Mouse (Mus musculus): ENCODE data around the gene Sbds. TPM values are rescaled to one million over a fixed set of nuclear protein-coding genes. Genes with fewer than 3 reads are reported as not detected.
A peak's percentile ranks its signal among the peaks of the same experiment; 100 is the strongest.

Sbds gene
- 62.4 and 64.3 TPM in 2 replicates for polyA plus RNA-seq (2015; fragmentation: Nextera tagmentation; extraction: Ambion mirVana)

- no peaks in the 10 kb centered on the region for H3K27me3 ChIP-seq
- peaks cover 34% of the 10 kb centered on the region for H3K36me3 ChIP-seq
- peak within 1 kb of the TSS; percentile 73; the same call in 1 of the 2 replicates for H3K27ac ChIP-seq
- peaks cover 25% of the 10 kb centered on the region for H3K4me1 ChIP-seq
- under 1% methylated on average over 52 of the region's 52 CpGs for WGBS
- peak within 1 kb of the TSS; percentile 85 for H3K4me2 ChIP-seq (replicated peaks)
- no peaks in the 10 kb centered on the region for H3K9me3 ChIP-seq
- H3K4me3 ChIP-seq = peak within 1 kb of the TSS; percentile 77
- peak; percentile 84 for ATAC-seq (ENCODE audit: low FRiP score, low read depth)
- peak within 1 kb of the TSS; percentile 89 for H3K9ac ChIP-seq
Observed at GRCm38 (mm10) chr5:130255017-130255720, at the start of gene Sbds, which contains the start of gene Tyw1. Sbds (minus strand) TSS chr5:130255530. Tyw1 (plus strand) TSS chr5:130255619.

DNA sequence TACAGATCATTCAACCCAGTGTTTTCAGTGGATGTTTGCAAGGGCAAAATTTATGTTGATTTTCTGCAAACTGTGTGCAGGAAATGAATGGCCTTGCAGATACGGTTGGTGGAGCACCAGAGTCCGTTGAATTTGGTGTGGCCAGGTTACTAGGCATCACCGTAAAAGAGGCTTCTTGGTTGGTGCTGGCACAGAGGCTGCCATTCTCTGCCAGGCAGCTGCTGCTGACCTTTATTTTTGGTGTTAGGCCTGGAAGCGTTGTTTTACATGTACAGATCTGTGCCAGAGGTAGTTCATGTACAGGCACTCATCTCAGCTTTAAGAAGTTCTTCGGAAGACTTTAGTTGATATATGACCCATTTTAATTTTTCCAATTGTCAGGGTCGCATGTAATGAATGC, 48.3 kb upstream of the Sbds start:
- H3K4me1 ChIP-seq = no peaks in the 10 kb centered on the region
- WGBS = 87% methylated on average over 6 of the region's 6 CpGs
- peaks cover 68% of the 10 kb centered on the region for H3K36me3 ChIP-seq
- no peak overlapping the region for H3K9ac ChIP-seq
- no peak overlapping the region for H3K27ac ChIP-seq
- no peak for ATAC-seq (ENCODE audit: low FRiP score, low read depth)
- no peaks in the 10 kb centered on the region for H3K9me3 ChIP-seq
- H3K4me3 ChIP-seq = no peak overlapping the region
- H3K4me2 ChIP-seq (replicated peaks) = no peak overlapping the region
- H3K27me3 ChIP-seq = no peaks in the 10 kb centered on the region

GRCm38 (mm10) chr5:130299526-130299925, 44.2 kb upstream of the Sbds start:
- no peak overlapping the region for H3K4me2 ChIP-seq (replicated peaks)
- 89% methylated on average over 8 of the region's 8 CpGs for WGBS

GRCm38 (mm10) chr5:130298831-130299460, 43.6 kb upstream of the Sbds start:
- Histone ChIP-seq H3K4me1 (no peaks in the 10 kb centered on the region), H3K4me3 (no peak overlapping the region), H3K9me3 (no peaks in the 10 kb centered on the region), H3K9ac (no peak overlapping the region), H3K27ac (no peak overlapping the region), H3K4me2 (replicated peaks) (no peak overlapping the region), H3K36me3 (peaks cover 71% of the 10 kb centered on the region), H3K27me3 (no peaks in the 10 kb centered on the region)
- 93% methylated on average over 9 of the region's 9 CpGs for WGBS
- ATAC-seq (ENCODE audit: low FRiP score, low read depth) = no peak

More at GRCm38 (mm10) chr5:130299526-130299925, 44.2 kb upstream of the Sbds start:
- peaks cover 72% of the 10 kb centered on the region for H3K36me3 ChIP-seq
- H3K4me3 ChIP-seq = no peak overlapping the region
- no peaks in the 10 kb centered on the region for H3K4me1 ChIP-seq
- no peaks in the 10 kb centered on the region for H3K9me3 ChIP-seq
- H3K27ac ChIP-seq = no peak overlapping the region
- ATAC-seq (ENCODE audit: low FRiP score, low read depth) = no peak
- no peaks in the 10 kb centered on the region for H3K27me3 ChIP-seq
- H3K9ac ChIP-seq = no peak overlapping the region

DNA sequence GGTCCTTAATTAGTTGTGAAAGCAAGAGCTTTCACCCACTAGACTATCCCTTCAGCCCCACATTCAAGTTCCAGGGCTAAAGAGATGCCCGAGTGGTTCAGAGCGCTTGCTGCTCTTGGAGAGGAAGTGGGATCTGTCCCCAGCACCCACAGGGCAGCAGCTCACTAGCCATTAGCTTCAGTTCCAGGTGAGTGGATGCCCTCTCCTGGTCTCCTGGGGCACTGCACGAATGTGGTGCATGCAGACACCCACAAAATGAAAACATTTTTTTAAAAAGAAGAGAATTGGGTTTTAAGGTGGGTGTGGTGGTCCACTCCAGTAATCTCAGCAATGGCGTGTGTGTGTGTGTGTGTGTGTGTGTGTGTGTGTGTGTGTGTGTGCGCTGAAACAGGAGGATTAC, 40.7 kb upstream of the Sbds start:
- no peak overlapping the region for H3K4me3 ChIP-seq
- no peaks in the 10 kb centered on the region for H3K27me3 ChIP-seq
- no peaks in the 10 kb centered on the region for H3K9me3 ChIP-seq
- no peak overlapping the region for H3K27ac ChIP-seq
- 81% methylated on average over 5 of the region's 5 CpGs for whole genome bisulfite sequencing
- H3K36me3 ChIP-seq = peaks cover 79% of the 10 kb centered on the region
- no peak overlapping the region for H3K9ac ChIP-seq
- no peaks in the 10 kb centered on the region for H3K4me1 ChIP-seq
- ATAC-seq (ENCODE audit: low FRiP score, low read depth) = no peak
- no peak overlapping the region for H3K4me2 ChIP-seq (replicated peaks)

- no peak overlapping the region for H3K4me2 ChIP-seq (replicated peaks)
- 82% methylated on average over 6 of the region's 6 CpGs for WGBS
- no peaks in the 10 kb centered on the region for H3K27me3 ChIP-seq
- no peak overlapping the region for H3K27ac ChIP-seq
- no peaks in the 10 kb centered on the region for H3K4me1 ChIP-seq
- no peak for ATAC-seq (ENCODE audit: low FRiP score, low read depth)
- H3K9me3 ChIP-seq = no peaks in the 10 kb centered on the region
- peaks cover 79% of the 10 kb centered on the region for H3K36me3 ChIP-seq
- H3K9ac ChIP-seq = no peak overlapping the region
- H3K4me3 ChIP-seq = no peak overlapping the region
Observed at GRCm38 (mm10) chr5:130294598-130294997, 39.3 kb upstream of the Sbds start.

DNA sequence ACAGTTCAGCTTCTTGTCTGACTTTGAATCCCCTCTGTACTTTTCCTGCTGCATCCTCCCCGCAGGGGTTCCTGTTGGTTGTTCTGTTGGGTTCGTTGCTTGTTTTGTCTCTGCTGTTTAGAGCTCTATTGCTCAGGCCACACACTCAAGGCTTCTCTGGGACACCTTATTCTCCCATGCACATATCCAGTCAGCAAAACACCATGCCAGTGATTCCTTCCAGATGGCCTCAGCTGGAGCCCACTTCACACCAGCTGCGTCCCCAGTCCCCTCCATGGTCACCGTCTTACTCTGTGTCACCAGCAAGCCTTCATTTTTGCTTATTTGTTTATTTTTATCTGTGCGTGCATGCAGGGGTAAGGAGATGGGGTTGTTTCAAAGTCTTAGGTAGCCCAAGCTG, 38.6 kb upstream of the Sbds start:
- Histone ChIP-seq H3K36me3 (peaks cover 79% of the 10 kb centered on the region), H3K9ac (no peak overlapping the region), H3K4me1 (no peaks in the 10 kb centered on the region), H3K4me2 (replicated peaks) (no peak overlapping the region), H3K9me3 (no peaks in the 10 kb centered on the region), H3K4me3 (no peak overlapping the region), H3K27me3 (no peaks in the 10 kb centered on the region), H3K27ac (no peak overlapping the region)
- 74% methylated on average over 5 of the region's 5 CpGs for WGBS
- ATAC-seq (ENCODE audit: low FRiP score, low read depth) = no peak

GRCm38 (mm10) chr5:130292976-130293375, 37.6 kb upstream of the Sbds start:
- ATAC-seq (ENCODE audit: low FRiP score, low read depth) = no peak
- WGBS = 94% methylated on average over 4 of the region's 4 CpGs
- Histone ChIP-seq H3K27ac (no peak overlapping the region), H3K27me3 (no peaks in the 10 kb centered on the region), H3K9me3 (no peaks in the 10 kb centered on the region), H3K4me2 (replicated peaks) (no peak overlapping the region), H3K4me3 (no peak overlapping the region), H3K9ac (no peak overlapping the region), H3K36me3 (peaks cover 81% of the 10 kb centered on the region), H3K4me1 (no peaks in the 10 kb centered on the region)

GRCm38 (mm10) chr5:130290775-130291174, 35.4 kb upstream of the Sbds start:
- Histone ChIP-seq H3K4me2 (replicated peaks) (no peak overlapping the region), H3K4me3 (no peak overlapping the region), H3K4me1 (no peaks in the 10 kb centered on the region), H3K27me3 (no peaks in the 10 kb centered on the region), H3K36me3 (peaks cover 80% of the 10 kb centered on the region), H3K9me3 (no peaks in the 10 kb centered on the region), H3K27ac (no peak overlapping the region), H3K9ac (no peak overlapping the region)
- ATAC-seq (ENCODE audit: low FRiP score, low read depth) = no peak
- 97% methylated on average over 12 of the region's 12 CpGs for WGBS

- 97% methylated on average over 6 of the region's 6 CpGs for WGBS
- Histone ChIP-seq H3K4me3 (no peak overlapping the region), H3K4me1 (no peaks in the 10 kb centered on the region), H3K27ac (no peak overlapping the region), H3K9me3 (no peaks in the 10 kb centered on the region), H3K9ac (no peak overlapping the region), H3K27me3 (no peaks in the 10 kb centered on the region), H3K36me3 (peaks cover 83% of the 10 kb centered on the region), H3K4me2 (replicated peaks) (no peak overlapping the region)
- no peak for ATAC-seq (ENCODE audit: low FRiP score, low read depth)
Observed at GRCm38 (mm10) chr5:130290242-130290641, 34.9 kb upstream of the Sbds start.

- Histone ChIP-seq H3K36me3 (peaks cover 90% of the 10 kb centered on the region), H3K27me3 (no peaks in the 10 kb centered on the region), H3K27ac (no peak overlapping the region), H3K4me2 (replicated peaks) (no peak overlapping the region), H3K9me3 (no peaks in the 10 kb centered on the region), H3K4me3 (no peak overlapping the region), H3K9ac (no peak overlapping the region), H3K4me1 (no peaks in the 10 kb centered on the region)
- 88% methylated on average over 7 of the region's 7 CpGs for WGBS
- no peak for ATAC-seq (ENCODE audit: low FRiP score, low read depth)
Observed at GRCm38 (mm10) chr5:130288106-130288505, 32.8 kb upstream of the Sbds start.

GRCm38 (mm10) chr5:130283079-130283732, 27.9 kb upstream of the Sbds start:
- H3K36me3 ChIP-seq = peaks cover 94% of the 10 kb centered on the region
- no peak overlapping the region for H3K4me3 ChIP-seq
- no peaks in the 10 kb centered on the region for H3K27me3 ChIP-seq
- H3K4me1 ChIP-seq = no peaks in the 10 kb centered on the region
- WGBS = 94% methylated on average over 9 of the region's 9 CpGs
- H3K4me2 ChIP-seq (replicated peaks) = no peak overlapping the region
- H3K27ac ChIP-seq = no peak overlapping the region
- no peak overlapping the region for H3K9ac ChIP-seq
- H3K9me3 ChIP-seq = no peaks in the 10 kb centered on the region
- no peak for ATAC-seq (ENCODE audit: low FRiP score, low read depth)
